ENCODE assay signal across 34 mouse cellular contexts in the genomic region with DNA sequence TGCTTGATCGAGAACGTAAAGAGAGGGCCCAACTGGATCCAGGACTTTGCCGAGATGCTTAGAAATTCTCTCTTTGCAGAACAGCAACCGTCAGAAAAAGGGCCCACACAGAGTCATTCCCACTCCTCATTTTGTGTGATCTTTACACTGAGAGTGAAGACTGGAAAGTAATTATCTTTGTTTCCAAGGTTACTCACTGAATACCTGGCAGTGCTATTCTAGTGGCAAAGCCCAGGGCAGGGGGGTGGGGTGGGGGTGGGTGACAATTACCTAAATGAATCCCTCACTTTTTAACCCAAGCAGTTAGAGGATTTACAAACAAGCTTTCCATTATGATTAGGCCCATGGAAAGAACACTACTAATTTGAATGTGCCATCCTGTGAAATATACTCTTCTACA. TPM values are rescaled to one million over a fixed set of nuclear protein-coding genes. Genes with fewer than 3 reads are reported as not detected.
"Had no signal": no experiment of that assay in that cellular context is flagged by ENCODE, and none has a peak within 500 bp of the region (broad histone marks: within the 10 kb centered on the region; RNA-seq: fewer than 3 reads in every experiment).

No protein-coding gene starts in this region.

- DNase-seq: gastrocnemius, postnatal 14 days; gastrocnemius, postnatal 36 days; heart, adult 11 months; heart, adult 2 months; heart, postnatal 14 days; heart, postnatal 36 days; kidney, adult 11 months; kidney, adult 2 months; kidney, adult 9 months; kidney, postnatal 14 days; kidney, postnatal 36 days; layer of hippocampus, adult 9-11 months; layer of hippocampus, postnatal 36 days; liver; liver, embryonic 13.5 days; liver, postnatal 0 days had no signal

- H3K27ac ChIP-seq: heart, adult 2 months; heart, embryonic 13.5 days; heart, embryonic 15.5 days; kidney, embryonic 15.5 days; kidney, postnatal 0 days; limb, embryonic 10.5 days; limb, embryonic 12.5 days; liver, embryonic 13.5 days; liver, embryonic 15.5 days had no signal

- H3K36me3 ChIP-seq: heart, embryonic 13.5 days; heart, embryonic 15.5 days; kidney, embryonic 15.5 days; limb, embryonic 10.5 days; limb, embryonic 12.5 days; liver, embryonic 13.5 days; liver, embryonic 15.5 days had no signal

- H3K27me3 ChIP-seq: heart, embryonic 13.5 days; heart, embryonic 15.5 days; limb, embryonic 12.5 days; liver, embryonic 13.5 days; liver, embryonic 15.5 days had no signal

- H3K4me3 ChIP-seq: heart, adult 2 months; heart, embryonic 13.5 days; heart, embryonic 15.5 days; kidney, embryonic 15.5 days; limb, embryonic 10.5 days; limb, embryonic 12.5 days; liver, embryonic 13.5 days; liver, embryonic 15.5 days had no signal

- ATAC-seq: hindbrain, embryonic 16.5 days; intestine, embryonic 16.5 days; liver, postnatal 0 days had no signal

- H3K9ac ChIP-seq: heart, embryonic 13.5 days; heart, embryonic 15.5 days; kidney, embryonic 15.5 days; limb, embryonic 12.5 days; liver, embryonic 13.5 days; liver, embryonic 15.5 days; liver, postnatal 0 days had no signal

- H3K4me1 ChIP-seq: heart, embryonic 13.5 days; heart, embryonic 15.5 days; kidney, embryonic 15.5 days; limb, embryonic 10.5 days; limb, embryonic 12.5 days; liver, embryonic 13.5 days; liver, embryonic 15.5 days had no signal

- H3K4me2 ChIP-seq: heart, embryonic 11.5 days; heart, embryonic 13.5 days; heart, embryonic 15.5 days; kidney, embryonic 15.5 days; limb, embryonic 12.5 days; liver, embryonic 11.5 days; liver, embryonic 13.5 days; liver, embryonic 15.5 days had no signal

- H3K9me3 ChIP-seq: heart, embryonic 13.5 days; heart, embryonic 15.5 days; kidney, embryonic 15.5 days; limb, embryonic 10.5 days; limb, embryonic 12.5 days; liver, embryonic 13.5 days; liver, embryonic 15.5 days had no signal

RNA-seq across cellular contexts. Expression of a gene that starts 55.8 kb away (rescaled TPM):
- total RNA-seq: hematopoietic stem cell, adult 5-6 weeks; layer of hippocampus, adult 18-20 months; layer of hippocampus, postnatal 36 days; left cerebral cortex, adult 18-20 months; left cerebral cortex, adult 8-10 months; left cerebral cortex, postnatal 10 days; left cerebral cortex, postnatal 36 days had no signal
- polyA plus RNA-seq: hindbrain, embryonic 11.5 days; hindbrain, embryonic 16.5 days had no signal
